Mouse (Mus musculus) liver, postnatal 0 days (tissue): ENCODE data around the gene Trim39. TPM values are rescaled to one million over a fixed set of nuclear protein-coding genes. Genes with fewer than 3 reads are reported as not detected.

Source experiments
- ATAC-seq: fragments of 200-750 bp; cut with Nextera tagmentation; 2 replicates; pipeline ENCODE4 v1.8.0; 2017; ENCODE audit warnings: mild to moderate bottlenecking, moderate library complexity
- DNase-seq: peaks from one replicate; pipeline ENCODE4 v3.0.0-alpha.2; 2016
- H3K27ac ChIP-seq: fragments of 300-500 bp; sonication (generic); 2 replicates; pipeline ENCODE4 v1.5.1; 2014; ENCODE audit warnings: antibody characterized with exemption, moderate library complexity, mild to moderate bottlenecking, low read depth
- H3K27me3 ChIP-seq: fragments of 300-500 bp; sonication (generic); 2 replicates; pipeline ENCODE4 v1.6.1; 2014; ENCODE audit warnings: low read length, control low read depth, mixed read lengths; ENCODE audit not compliant: insufficient read depth
- H3K36me3 ChIP-seq: fragments of 300-500 bp; sonication (generic); replicated peaks from 2 replicates; pipeline ENCODE4 v1.6.1; 2014; ENCODE audit warnings: mild to moderate bottlenecking, control low read depth, low read length, moderate library complexity, mixed read lengths; ENCODE audit not compliant: insufficient read depth
- H3K4me1 ChIP-seq: fragments of 300-500 bp; sonication (generic); 2 replicates; pipeline ENCODE4 v1.6.1; 2014; ENCODE audit warnings: antibody characterized with exemption, mild to moderate bottlenecking, control low read depth; ENCODE audit not compliant: insufficient read depth
- H3K4me2 ChIP-seq: fragments of 300-500 bp; sonication (generic); 2 replicates; pipeline ENCODE4 v1.6.1; 2014; ENCODE audit warnings: low read depth, mild to moderate bottlenecking, low read length, moderate library complexity, mixed read lengths
- H3K4me3 ChIP-seq: fragments of 300-500 bp; sonication (generic); 2 replicates; pipeline ENCODE4 v1.5.1; 2014; ENCODE audit warnings: low read depth, low read length
- H3K9ac ChIP-seq: fragments of 300-500 bp; sonication (generic); replicated peaks from 2 replicates; pipeline ENCODE4 v1.6.1; 2014; ENCODE audit warnings: mild to moderate bottlenecking, moderate library complexity
- H3K9me3 ChIP-seq: fragments of 300-500 bp; sonication (generic); 2 replicates; pipeline ENCODE4 v1.6.1; 2016; ENCODE audit warnings: mild to moderate bottlenecking, control low read depth, low read length, mixed read lengths
- CTCF ChIP-seq: sonication (generic); IDR thresholded peaks from 2 replicates; pipeline ENCODE4 v1.5.1; 2016; ENCODE audit warnings: antibody characterized with exemption, low read depth
- EP300 ChIP-seq: IDR thresholded peaks from 2 replicates; pipeline ENCODE4 v1.6.1; 2016; ENCODE audit warnings: antibody characterized with exemption, low read depth, mild to moderate bottlenecking
- WGBS: fragments of 180-500 bp; shearing (Covaris S2); extraction: QIAGEN DNeasy Blood & Tissue Kit; methylation state at CpG from one replicate; pipeline ENCODE4 v1.1.7; 2014; ENCODE audit not compliant: insufficient replicate concordance; 5-methylcytosine and 5-hydroxymethylcytosine counted together
- polyA plus RNA-seq: library from polyadenylated mRNA; unstranded; fragments of >200 nt; fragmentation: Nextera tagmentation; extraction: Ambion mirVana; gene quantifications from 2 replicates; pipeline ENCODE4 v1.2.1, GENCODE M21; 2015

The Trim39 gene
- polyA plus RNA-seq, 1 experiment from 2014 or later: 3.6 TPM

DNA sequence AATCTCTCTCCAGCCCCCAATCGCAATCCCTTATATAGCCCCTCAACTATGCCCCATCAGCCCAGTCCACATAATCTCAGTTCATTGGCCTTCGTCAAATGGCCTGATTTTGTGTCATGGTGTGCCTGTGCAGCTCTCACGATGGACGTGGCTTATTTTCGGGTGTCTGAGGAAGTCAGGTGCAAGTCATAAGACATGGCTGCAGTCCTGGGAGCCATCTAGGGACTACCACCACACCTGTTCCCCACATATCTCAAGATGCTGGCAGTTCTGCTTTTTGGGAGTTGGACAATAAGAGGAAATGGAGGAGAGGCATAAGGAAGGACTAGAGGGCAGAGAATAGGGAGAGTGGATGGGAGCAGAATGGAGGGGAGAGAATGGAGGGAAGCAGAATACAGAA is 38.5 kb downstream of the Trim39 start:
- no peak for DNase-seq
- no peaks in the 10 kb centered on the region for H3K9me3 ChIP-seq
- no peaks in the 10 kb centered on the region for H3K36me3 ChIP-seq
- TF ChIP-seq CTCF (no peak), EP300 (no peak)
- no peak overlapping the region for H3K27ac ChIP-seq
- H3K4me3 ChIP-seq: no peak overlapping the region
- H3K4me1 ChIP-seq: peaks cover 3% of the 10 kb centered on the region; the same call in 1 of the 2 replicates
- WGBS: 58% methylated on average over 5 of the region's 5 CpGs
- no peak for ATAC-seq
- H3K4me2 ChIP-seq: no peak overlapping the region
- H3K27me3 ChIP-seq: peaks cover 28% of the 10 kb centered on the region
- no peak overlapping the region for H3K9ac ChIP-seq

DNA sequence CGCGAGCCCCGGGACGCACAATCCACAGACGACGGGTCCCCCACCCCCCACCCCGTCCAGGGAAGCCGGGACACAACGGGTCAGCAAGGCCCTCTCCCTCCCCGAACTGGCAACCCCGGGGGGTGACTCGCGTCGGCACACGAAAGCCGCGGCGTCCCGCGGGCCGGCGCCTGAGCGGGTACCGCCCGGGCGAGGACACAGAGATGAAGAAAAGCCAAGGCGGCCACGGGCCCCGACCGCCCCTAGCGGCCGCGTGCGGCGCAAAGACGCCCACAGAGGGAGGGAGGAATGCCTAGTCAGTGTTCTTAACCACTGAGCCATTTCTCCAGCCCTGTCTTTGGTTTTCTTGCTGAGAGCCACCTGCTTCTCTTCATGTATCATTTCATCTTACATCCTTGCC is 40.7 kb downstream of the Trim39 start:
- H3K36me3 ChIP-seq: no peaks in the 10 kb centered on the region
- 16% methylated on average over 35 of the region's 36 CpGs for WGBS

DNA sequence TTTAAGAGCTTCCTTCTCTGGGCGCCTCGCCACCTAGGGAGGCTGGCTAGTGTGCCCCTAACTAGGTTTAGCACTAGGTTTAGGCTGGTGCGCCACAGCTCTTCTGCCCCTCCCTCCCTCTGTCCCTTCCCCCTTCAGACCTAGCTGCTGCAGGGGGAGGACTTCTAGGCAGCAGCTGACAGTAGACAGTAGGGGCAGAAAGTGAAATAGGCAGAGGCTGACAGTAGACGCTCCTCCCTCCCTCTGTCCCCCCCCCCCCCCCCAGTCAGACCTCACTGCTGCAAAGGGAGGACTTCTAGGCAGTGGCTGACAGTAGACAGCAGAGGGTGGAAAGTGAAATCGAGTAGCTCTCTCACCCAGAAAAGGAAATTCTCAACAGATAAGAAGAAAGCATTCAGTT is 43.0 kb downstream of the Trim39 start:
- Histone ChIP-seq H3K9ac (no peak overlapping the region), H3K4me1 (no peaks in the 10 kb centered on the region), H3K36me3 (no peaks in the 10 kb centered on the region), H3K4me2 (no peak overlapping the region), H3K9me3 (no peaks in the 10 kb centered on the region), H3K27me3 (peaks cover 34% of the 10 kb centered on the region), H3K27ac (no peak overlapping the region), H3K4me3 (no peak overlapping the region)
- WGBS: 9% methylated on average over 5 of the region's 5 CpGs
- TF ChIP-seq CTCF (no peak), EP300 (no peak)
- ATAC-seq: no peak
- no peak for DNase-seq

More for the DNA sequence above, 40.7 kb downstream of the Trim39 start:
- H3K4me1 ChIP-seq: no peaks in the 10 kb centered on the region
- no peak for TF ChIP-seq EP300
- peak; percentile 70 for TF ChIP-seq CTCF
- H3K27me3 ChIP-seq: peaks cover 24% of the 10 kb centered on the region
- ATAC-seq (no peak), DNase-seq (peak; percentile 99)
- no peak overlapping the region for H3K4me2 ChIP-seq
- H3K27ac ChIP-seq: no peak overlapping the region
- no peaks in the 10 kb centered on the region for H3K9me3 ChIP-seq
- H3K9ac ChIP-seq: no peak overlapping the region
- H3K4me3 ChIP-seq: no peak overlapping the region

DNA sequence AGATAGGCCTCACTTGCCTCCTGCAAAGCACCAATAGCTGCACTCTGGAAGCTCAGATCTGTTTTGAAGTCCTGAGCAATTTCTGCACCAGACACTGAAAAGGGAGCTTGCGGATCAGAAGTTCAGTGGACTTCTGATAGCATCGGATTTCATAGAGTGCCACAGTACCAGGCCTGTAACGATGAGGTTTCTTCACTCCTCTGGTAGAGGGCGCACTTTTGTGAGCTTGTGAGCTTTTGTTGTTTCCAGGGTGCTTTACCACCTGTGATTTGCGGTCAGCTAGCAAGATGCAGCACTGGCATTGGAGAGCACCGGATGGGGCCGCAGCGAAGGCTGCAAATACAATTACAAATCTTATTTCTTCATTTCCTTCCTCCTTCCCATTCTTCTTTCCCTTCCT is 45.1 kb downstream of the Trim39 start:
- DNase-seq (no peak), ATAC-seq (no peak)
- no peaks in the 10 kb centered on the region for H3K4me1 ChIP-seq
- H3K4me2 ChIP-seq: no peak overlapping the region
- H3K4me3 ChIP-seq: no peak overlapping the region
- TF ChIP-seq EP300: no peak
- peak; percentile 44 for TF ChIP-seq CTCF
- H3K36me3 ChIP-seq: no peaks in the 10 kb centered on the region
- H3K9ac ChIP-seq: no peak overlapping the region
- WGBS: 15% methylated on average over 8 of the region's 8 CpGs
- H3K27me3 ChIP-seq: peaks cover 31% of the 10 kb centered on the region
- H3K27ac ChIP-seq: no peak overlapping the region
- no peaks in the 10 kb centered on the region for H3K9me3 ChIP-seq

DNA sequence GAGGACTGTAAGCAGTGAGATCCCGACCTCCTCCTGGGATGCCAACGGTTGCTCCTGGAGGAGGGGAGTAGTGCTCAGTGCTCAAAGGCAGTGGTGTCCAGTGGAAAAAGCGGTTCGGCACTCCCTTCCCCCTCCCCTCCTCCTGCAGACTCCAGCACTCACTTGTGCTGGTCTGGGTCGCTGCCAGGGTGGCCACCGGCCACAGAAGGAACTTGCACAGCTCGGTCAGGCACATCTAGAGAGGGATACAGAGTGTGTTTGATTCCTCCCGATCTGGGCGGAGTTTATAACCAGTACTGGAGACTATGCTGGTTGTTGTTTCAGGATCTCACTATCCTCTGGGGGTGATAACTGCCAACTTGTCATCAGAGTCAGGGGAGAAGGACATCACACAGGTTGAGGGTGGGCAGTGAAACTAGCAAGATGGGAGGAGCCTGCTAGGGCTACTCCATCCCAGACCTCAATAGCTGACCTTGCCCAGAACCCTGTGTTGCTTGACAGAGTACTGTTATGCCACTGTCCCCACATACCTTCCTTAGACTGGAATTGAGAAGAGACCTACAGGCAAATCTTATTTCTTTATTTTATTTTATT is 46.7 kb downstream of the Trim39 start:
- no peak for TF ChIP-seq CTCF
- no peak for TF ChIP-seq EP300
- Histone ChIP-seq H3K4me1 (no peaks in the 10 kb centered on the region), H3K36me3 (no peaks in the 10 kb centered on the region), H3K4me2 (no peak overlapping the region), H3K27ac (no peak overlapping the region), H3K9ac (no peak overlapping the region), H3K9me3 (no peaks in the 10 kb centered on the region), H3K27me3 (peaks cover 29% of the 10 kb centered on the region), H3K4me3 (no peak overlapping the region)
- WGBS: 12% methylated on average over 9 of the region's 9 CpGs
- no peak for ATAC-seq
- DNase-seq: no peak

DNA sequence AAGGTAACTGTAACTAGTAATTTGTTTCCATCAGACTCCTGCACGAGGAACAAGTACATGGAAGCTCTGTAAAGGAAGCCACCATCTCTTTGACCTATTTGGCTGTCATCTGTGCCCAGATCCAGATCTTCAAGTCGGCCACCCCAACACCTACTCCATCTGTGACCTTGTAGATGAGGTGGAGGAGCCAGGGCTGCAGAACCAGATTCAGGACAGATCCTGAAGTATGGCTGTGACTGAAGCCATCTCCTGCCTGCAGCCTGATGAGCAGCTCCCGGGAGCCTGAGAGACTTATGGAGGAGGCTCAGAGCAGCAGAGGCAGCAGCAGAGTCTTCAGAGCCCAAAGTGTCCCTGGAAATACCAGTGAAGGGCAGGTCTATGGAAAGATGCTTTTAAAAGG is 47.6 kb downstream of the Trim39 start:
- H3K27ac ChIP-seq: no peak overlapping the region
- H3K4me1 ChIP-seq: no peaks in the 10 kb centered on the region
- H3K27me3 ChIP-seq: peaks cover 27% of the 10 kb centered on the region
- H3K4me2 ChIP-seq: no peak overlapping the region
- no peak overlapping the region for H3K9ac ChIP-seq
- 42% methylated on average over 3 of the region's 3 CpGs for WGBS
- H3K4me3 ChIP-seq: no peak overlapping the region
- TF ChIP-seq CTCF (no peak), EP300 (no peak)
- H3K9me3 ChIP-seq: no peaks in the 10 kb centered on the region
- H3K36me3 ChIP-seq: no peaks in the 10 kb centered on the region
- no peak for DNase-seq
- no peak for ATAC-seq
